Mouse (Mus musculus): ENCODE results near the gene Nt5c3b. TPM values are rescaled to one million over a fixed set of nuclear protein-coding genes. Genes with fewer than 3 reads are reported as not detected.

Nt5c3b gene
- total RNA-seq (2021): 10 to 100 TPM; 35.8 to 38.1 TPM
- long read RNA-seq, experiment 1, transcript Nt5c3b-203 (8 exons, 1,348 nt): minor isoform, 8 of 48 reads
- long read RNA-seq, experiment 1, transcript Nt5c3b-201 (9 exons, 1,399 nt): major isoform, 29 of 48 reads
- long read RNA-seq, experiment 1, partial matches to known transcripts: 1 of 48 reads
- long read RNA-seq, experiment 1, other reads (novel, unspliced or antisense): 7 of 48 reads
- long read RNA-seq, experiment 2, transcript Nt5c3b-201 (9 exons, 1,399 nt): major isoform, 29 of 39 reads
- long read RNA-seq, experiment 2, partial matches to known transcripts: 0 of 39 reads
- long read RNA-seq, experiment 2, other reads (novel, unspliced or antisense): 7 of 39 reads

GRCm38 (mm10) chr11:100441797-100442196 lies at the start of gene Nt5c3b, which contains the start of gene Klhl10:
Nt5c3b (minus strand) TSS chr11:100441808.
Klhl10 (plus strand) TSS chr11:100441917.
- DNase-seq (ENCODE audit: low spot score in 2 of 2): no peak

- DNase-seq (ENCODE audit: low spot score in 2 of 2): no peak
Measured at GRCm38 (mm10) chr11:100490951-100491350, 49.3 kb upstream of the Nt5c3b start.

DNA sequence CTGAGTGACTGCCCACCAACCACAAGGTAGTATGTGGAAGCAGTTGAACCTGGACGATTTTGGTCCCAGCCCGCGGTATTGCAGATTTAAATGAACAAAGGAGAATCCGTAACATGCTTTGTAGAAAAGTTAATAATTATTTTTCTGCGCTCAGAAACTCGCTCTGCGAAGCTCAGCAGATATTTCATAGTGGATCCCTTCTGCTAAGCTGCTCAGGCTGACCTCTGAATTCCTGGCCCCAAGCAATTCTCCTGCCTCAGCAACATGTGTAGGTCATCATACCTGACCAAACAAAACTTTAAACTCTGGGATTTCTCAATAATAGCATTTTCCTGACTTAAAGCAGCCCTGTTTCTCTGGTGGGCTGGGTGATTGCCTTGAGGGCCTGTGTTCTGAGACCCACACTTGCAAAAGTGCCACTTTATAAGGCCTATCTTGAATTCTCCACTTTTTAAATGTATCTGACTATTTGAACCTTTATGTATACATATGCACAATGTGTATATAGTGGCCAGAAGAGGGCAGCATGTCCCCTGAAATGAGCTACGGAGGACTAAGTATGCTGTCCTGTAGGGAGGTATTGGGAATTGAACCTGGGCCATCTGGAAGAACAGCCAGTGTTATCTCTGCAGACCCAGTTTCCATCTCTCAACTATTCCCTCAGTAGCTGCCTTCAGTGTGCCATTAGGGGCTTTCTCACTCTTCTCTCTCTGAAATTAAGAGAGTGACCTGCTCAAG lies 44.4 kb upstream of the Nt5c3b start:
- DNase-seq (ENCODE audit: low spot score in 2 of 2): no peak

GRCm38 (mm10) chr11:100484461-100484860 lies 42.9 kb upstream of the Nt5c3b start:
- no peak for DNase-seq (ENCODE audit: low spot score in 2 of 2)

DNA sequence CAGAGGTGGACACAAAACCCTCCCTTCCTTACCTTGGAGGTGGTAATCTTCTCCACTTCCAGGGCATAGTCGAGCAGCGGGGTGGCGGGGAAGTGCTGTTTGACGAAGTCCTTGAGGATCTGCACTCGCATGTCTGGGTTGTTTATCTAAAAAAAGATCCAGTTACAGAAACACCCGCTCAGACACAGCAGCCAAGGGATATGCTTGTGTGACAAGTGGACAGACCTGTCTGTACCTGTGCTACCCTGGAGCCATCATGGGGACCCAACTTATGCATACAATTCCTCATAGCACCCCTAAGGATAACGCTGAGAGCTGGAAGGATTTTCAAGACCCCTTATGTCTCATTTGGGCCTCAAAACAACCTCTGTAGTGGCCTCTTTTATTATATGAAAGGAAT lies 37.5 kb upstream of the Nt5c3b start:
- no peak for DNase-seq (ENCODE audit: low spot score in 2 of 2)

DNA sequence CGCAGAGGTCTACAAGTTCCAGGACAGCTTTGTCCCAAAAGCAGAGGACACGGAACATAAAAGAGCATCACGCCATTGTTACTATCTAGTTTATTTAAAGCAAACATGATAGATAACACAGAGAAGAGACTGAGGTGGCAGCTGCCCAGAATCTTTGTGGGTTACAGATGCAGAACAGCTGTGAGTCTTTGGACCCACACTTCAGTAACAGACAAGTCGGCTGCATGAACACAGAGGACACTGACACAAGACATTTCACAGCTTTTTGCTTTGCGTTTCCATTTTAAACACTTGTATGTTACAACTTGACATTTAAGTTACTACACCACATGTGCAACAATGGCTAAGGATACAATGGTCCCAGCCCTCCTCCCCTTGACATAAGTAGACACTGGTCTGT lies 34.7 kb upstream of the Nt5c3b start:
- no peak for DNase-seq (ENCODE audit: low spot score in 2 of 2)

GRCm38 (mm10) chr11:100472935-100473295 lies 31.3 kb upstream of the Nt5c3b start:
- no peak for DNase-seq (ENCODE audit: low spot score in 2 of 2)

DNA sequence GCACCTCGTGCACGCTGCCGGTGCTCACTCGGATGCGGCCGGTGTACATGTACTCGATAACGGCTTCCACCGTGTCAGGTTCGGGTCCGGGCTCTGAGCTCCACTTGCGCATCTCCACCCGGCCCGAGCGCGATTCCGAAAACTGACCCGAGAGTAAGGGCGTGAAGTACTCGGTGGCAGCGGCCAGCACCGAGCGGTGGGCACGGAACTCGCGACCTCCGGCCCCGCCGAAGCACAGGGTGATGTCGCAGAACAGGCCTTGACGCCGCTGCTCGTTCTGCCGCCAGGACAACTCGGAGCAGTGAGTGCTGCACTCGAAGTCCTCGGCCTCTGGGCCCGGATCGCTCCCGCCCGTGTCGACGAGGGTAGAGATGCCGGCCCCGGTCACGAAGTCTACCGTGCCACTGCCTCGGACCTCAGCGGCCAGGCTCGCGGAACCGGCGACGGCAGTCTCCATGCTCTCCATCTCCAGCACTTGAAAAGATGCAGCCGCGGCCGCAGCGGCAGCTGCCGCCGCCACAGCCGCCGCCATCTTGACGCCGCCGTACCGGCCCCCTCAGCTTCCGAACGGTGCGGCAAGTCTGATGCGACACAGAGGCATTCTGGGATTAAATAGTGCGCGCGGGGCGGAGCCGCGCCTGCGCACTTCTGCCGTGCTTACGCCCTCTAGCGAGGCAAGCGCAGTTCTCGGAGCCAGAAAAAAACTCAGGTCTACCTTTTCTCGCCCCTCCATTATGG lies 30.8 kb upstream of the Nt5c3b start, which contains the start of gene Klhl11:
Klhl11 (minus strand) TSS at position 545 of the 738 bp plus-strand sequence.
- DNase-seq (ENCODE audit: low spot score in 2 of 2): peak; percentile 83 to 87

- no peak for DNase-seq (ENCODE audit: low spot score in 2 of 2)
Measured at GRCm38 (mm10) chr11:100471352-100472196, 30.0 kb upstream of the Nt5c3b start.

DNA sequence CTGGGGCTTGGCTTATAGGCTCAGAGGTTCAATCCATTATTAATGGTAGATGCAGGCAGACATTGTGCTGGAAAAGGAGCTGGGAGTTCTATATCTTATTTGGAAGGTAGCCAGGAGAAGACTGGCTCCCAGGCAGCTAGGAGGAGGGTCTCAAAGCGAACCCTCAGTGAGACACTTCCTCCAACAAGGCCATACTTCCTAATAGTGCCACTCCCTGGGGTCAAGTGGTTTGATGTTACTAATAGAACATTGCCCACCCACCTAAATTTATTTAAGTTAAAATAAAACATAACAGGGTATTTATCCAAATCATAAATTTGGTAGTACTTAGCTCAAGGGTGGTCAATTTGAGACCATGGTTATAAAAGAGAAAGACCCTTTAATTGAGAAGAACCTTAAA lies 24.2 kb upstream of the Nt5c3b start:
- no peak for DNase-seq (ENCODE audit: low spot score in 2 of 2)

- no peak for DNase-seq (ENCODE audit: low spot score in 2 of 2)
Measured at GRCm38 (mm10) chr11:100465229-100465792, 23.7 kb upstream of the Nt5c3b start.

DNA sequence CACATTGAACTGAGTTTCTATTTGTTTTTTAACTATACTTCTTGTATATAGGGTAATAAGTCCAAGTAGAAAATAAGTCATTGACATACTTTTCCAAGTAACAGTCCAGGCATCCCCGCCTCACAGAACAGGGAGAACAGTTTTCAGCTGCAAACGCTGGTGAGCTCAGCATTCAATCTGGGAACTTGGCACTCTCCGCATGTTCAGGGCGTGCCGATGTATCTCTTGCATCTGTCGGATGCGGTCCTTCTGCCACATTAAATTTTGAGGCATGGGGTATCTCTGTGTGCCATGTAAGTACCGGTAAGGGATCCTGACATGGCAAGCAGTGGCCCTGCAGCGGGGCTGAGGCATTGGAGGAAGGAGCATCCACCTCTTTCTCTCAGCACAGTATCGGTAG lies 21.1 kb upstream of the Nt5c3b start:
- no peak for DNase-seq (ENCODE audit: low spot score in 2 of 2)

GRCm38 (mm10) chr11:100457711-100458110 lies 16.1 kb upstream of the Nt5c3b start:
- DNase-seq (ENCODE audit: low spot score in 2 of 2): no peak

DNA sequence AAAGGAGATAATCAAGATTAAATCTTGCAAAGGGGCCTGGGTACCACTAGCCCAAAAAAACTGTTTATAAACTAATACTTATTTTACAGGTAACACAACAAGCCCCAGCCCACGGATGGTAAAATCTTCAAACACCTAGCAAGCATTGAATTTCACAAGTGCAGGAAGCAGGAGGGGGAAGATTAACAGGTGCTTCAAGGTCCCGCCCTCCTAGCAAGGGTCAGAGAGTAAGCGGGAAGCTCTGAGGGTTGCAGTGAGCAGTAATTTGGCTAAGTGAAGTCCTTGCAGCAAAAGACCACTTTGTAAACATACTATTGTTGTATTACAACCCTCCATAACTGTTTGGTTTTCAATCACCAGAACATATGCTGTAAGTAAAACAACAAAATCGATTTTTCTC lies 15.6 kb upstream of the Nt5c3b start:
- no peak for DNase-seq (ENCODE audit: low spot score in 2 of 2)

- no peak for DNase-seq (ENCODE audit: low spot score in 2 of 2)
Measured at GRCm38 (mm10) chr11:100442625-100443024, 1.0 kb upstream of the Nt5c3b start.

DNA sequence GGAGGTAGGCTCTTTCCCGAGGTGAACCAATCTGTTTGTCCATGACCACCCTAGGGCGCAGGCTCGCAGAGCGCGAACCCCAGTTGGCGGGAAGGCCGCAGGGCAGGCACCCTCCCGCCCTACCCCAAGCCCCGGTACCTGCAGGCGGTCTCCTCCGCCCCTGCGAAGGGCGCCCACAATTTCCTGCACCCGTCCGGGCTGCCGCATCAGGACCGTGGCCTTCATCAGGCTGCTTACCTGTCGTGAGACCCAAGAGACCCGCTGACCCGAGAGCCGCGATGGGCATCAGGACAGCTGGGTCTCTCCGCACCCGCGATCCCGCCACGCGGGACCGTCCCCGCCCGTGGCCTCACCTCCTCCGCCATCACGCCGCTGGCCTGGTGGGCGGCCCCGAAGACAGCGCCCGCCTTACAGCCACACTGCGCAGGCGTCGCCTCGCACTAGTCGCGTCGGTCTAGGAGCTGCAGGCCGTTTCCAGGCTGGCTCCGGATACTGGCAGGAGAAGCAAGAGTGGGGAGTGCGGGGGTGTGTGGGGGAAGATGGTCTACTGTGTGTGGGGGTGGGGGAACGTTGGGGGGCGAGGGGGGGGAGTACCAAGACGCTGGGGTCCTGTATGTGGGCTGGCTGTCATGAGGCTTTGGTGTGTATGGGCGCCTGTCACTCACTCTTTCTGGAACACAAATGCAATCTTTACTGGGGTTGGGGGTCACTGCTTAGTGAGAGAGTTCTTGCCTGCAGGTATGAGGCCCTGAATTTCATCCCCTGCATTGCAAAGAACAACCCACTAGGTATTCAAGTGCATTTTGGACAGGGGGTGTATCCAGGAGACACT lies 701 bp downstream of the Nt5c3b start:
- DNase-seq (ENCODE audit: low spot score in 2 of 2): peak; percentile 74 to 86

DNA sequence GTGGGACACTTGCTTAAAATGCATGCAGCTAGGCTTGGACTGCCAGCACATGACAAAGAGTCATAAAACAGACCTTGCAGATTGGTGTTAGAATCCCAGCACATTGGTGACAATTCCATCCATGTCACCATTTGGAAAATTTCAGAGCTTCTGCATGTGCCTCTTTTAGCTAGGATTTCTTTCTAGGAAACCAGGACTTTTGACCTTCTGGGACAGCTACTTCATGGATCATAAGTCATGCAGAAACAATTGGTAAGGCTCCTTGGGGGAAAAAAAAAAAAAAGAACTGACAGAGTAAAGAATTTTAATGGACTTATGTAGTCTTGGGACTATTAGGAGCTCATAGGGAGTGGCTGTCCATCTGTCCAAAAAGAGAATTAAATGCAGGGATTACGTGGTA lies 3.7 kb downstream of the Nt5c3b start:
- DNase-seq (ENCODE audit: low spot score in 2 of 2): no peak

DNA sequence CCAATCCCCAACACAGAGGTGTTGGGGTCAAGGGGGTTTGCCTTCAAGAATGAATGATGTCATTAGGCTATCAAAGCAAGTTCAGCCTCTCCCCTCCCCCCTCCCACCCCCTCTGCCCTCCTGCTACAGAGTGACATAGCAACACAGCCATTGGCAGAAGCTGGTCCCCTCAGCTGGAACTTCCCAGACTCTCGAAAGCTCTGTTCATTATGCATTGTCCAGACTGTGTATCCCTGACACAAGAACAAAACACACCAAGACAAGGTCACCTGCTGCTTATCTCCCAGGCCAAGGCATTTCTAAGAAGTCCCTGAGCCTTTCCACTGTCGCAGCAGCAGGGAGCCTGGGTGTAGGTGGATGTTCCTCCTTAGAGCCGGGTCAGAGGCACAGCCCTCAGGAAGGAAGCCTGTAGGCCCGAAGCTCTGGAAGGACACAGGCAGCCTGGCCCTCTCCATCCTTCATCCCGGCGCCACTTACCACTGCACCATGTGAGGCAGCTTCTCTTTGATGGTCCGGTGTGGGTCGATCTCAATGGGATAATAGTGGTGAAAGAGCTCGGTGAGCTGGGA lies 5.8 kb downstream of the Nt5c3b start:
- DNase-seq (ENCODE audit: low spot score in 2 of 2): no peak

GRCm38 (mm10) chr11:100432002-100432401 lies 9.6 kb downstream of the Nt5c3b start:
- DNase-seq (ENCODE audit: low spot score in 2 of 2): no peak

Data from gastrocnemius, postnatal 4 days (tissue).